Mouse (Mus musculus) midbrain, embryonic 10.5 days (tissue): ENCODE measurements around the gene Hoxb6. TPM values are rescaled to one million over a fixed set of nuclear protein-coding genes. Genes with fewer than 3 reads are reported as not detected.

Experiments used
- microRNA counts: library from miRNA; unstranded; fragments of <30 nt; microRNA quantifications from one replicate; lab custom pipeline; 2017
- microRNA-seq: library from miRNA; unstranded; fragments of <30 nt; microRNA quantifications from one replicate; pipeline ENCODE4, GENCODE M21; 2017
- polyA plus RNA-seq: library from polyadenylated mRNA; unstranded; fragments of >200 nt; fragmentation: Nextera tagmentation; extraction: Ambion mirVana; gene quantifications from 2 replicates; pipeline ENCODE4 v1.2.1, GENCODE M21; 2016

The Hoxb6 gene
- polyA plus RNA-seq, 1 experiment from 2014 or later: not detected

MicroRNAs encoded within 50 kb of the gene (microRNA counts, 519-probe panel; counts per million panel counts)
- microRNA mmu-miR-10a (lab: Ali Mortazavi, UCI): not detected
- not detected for microRNA mmu-miR-196a (lab: Ali Mortazavi, UCI)

Small RNA genes lying within 50 kb of the gene (microRNA-seq; reads per million reads assigned to microRNA genes)
- gene Mir10a (194 reads per million, percentile 59 among the genes with 10 or more reads in this experiment), gene Mir196a-1 (not detected)

Other genes with a start within 250 kb of the Hoxb6 start
- gene Ube2z, start 227.1 kb upstream of the Hoxb6 start, polyA plus RNA-seq: 25.0 and 27.0 TPM in 2 replicates
- gene Atp5g1, start 216.8 kb upstream of the Hoxb6 start, polyA plus RNA-seq: 534 and 550 TPM in 2 replicates
- gene Calcoco2, start 180.5 kb upstream of the Hoxb6 start, polyA plus RNA-seq: not detected in 2 replicates
- gene Ttll6, start 158.7 kb upstream of the Hoxb6 start, polyA plus RNA-seq: not detected in 2 replicates
- gene Hoxb13, start 98.2 kb upstream of the Hoxb6 start, polyA plus RNA-seq: not detected in 2 replicates
- gene Hoxb9, start 21.0 kb upstream of the Hoxb6 start, polyA plus RNA-seq: not detected in 2 replicates
- gene Hoxb8, start 10.6 kb upstream of the Hoxb6 start, polyA plus RNA-seq: not detected in 2 replicates
- not detected in 2 replicates for gene Hoxb7, start 5.9 kb upstream of the Hoxb6 start, polyA plus RNA-seq
- not detected in 2 replicates for gene Hoxb5, start 10.9 kb downstream of the Hoxb6 start, polyA plus RNA-seq
- gene Hoxb4, start 25.8 kb downstream of the Hoxb6 start, polyA plus RNA-seq: not detected in 2 replicates
- not detected in 2 replicates for gene Hoxb3, start 30.9 kb downstream of the Hoxb6 start, polyA plus RNA-seq
- 0.10 TPM in 1 of 2 replicates, not detected in the other for gene Hoxb2, start 58.0 kb downstream of the Hoxb6 start, polyA plus RNA-seq
- gene Hoxb1, start 73.3 kb downstream of the Hoxb6 start, polyA plus RNA-seq: 0.15 TPM in 1 of 2 replicates, not detected in the other
- gene Skap1, start 172.1 kb downstream of the Hoxb6 start, polyA plus RNA-seq: 1.4 and 1.8 TPM in 2 replicates